Mouse (Mus musculus): Measurements from ENCODE around the gene Ccser1.

- TF ChIP-seq CTCF (IDR thresholded peaks at IDR 0.05) (no peak), POLR2A (IDR thresholded peaks at IDR 0.05; ENCODE audit: insufficient read depth, low read depth, low read length) (no peak)
These were observed 751.5 kb downstream of the Ccser1 start for GRCm38 (mm10) chr6:61931622-61932021.

Measured in heart, adult 2 months (tissue).